Comparison of ENCODE assay signal across 7 mouse cellular contexts in the genomic region with DNA sequence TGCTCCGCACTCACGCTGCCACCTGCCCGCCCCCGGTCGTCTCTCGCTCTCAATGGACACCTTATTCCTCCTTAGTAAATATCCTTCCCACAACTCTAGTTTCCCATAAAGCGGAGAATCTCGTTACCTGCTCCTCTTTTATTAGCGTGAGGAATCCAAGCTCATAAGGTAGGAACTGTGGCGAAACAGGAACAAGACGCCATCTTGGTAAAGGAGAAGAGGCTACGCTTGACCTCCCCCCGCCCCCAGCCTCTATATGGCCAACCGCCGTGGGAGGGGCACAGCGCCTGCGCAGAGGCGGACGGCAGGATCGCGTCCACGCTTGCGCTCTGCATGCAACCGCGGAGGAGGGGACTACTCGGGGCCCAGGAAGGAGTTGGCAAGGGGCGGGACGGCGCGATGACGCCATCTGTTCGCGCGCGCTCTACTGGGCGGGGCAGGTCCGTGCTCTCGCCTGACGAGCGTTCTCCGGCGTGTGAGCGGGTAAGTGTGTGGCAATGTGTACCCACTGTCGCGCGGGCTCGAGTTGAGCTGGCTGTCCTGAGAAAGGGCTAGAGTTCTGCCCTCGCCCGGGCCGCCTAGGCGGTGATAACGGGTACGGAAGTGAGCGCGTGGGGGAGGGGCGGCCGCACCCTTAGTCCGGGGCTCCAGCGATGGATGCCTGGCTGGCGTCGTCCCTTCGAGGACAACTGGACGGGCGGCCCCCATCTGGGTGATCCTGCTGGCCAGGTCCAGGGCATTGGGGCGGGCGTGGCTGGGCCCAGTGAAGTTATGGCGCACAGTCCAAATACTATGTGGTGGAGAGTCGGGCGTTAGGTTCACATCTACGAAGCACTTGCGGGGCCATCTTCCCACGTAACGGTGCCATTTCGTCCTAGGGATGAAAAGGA. TPM values are rescaled to one million over a fixed set of nuclear protein-coding genes. Genes with fewer than 3 reads are reported as not detected.
DNase-seq lines count a peak whose midpoint lies in the region; ATAC-seq and TF ChIP-seq lines count a peak whose summit lies in the region.

A gene (minus strand): TSS at position 230 of the 890 bp plus-strand sequence.

- peak within 1 kb of the TSS; percentile 95 for H3K27ac ChIP-seq in embryonic facial prominence, embryonic 10.5 days (replicated peaks)
- peak within 1 kb of the TSS; percentile 95 for H3K27ac ChIP-seq in intestine, postnatal 0 days (ENCODE audit: low read depth, low read length)
- H3K27ac ChIP-seq in midbrain, embryonic 12.5 days (replicated peaks), result peak within 1 kb of the TSS; percentile 88
- peak within 1 kb of the TSS; percentile 97 for H3K27ac ChIP-seq in small intestine, adult 2 months (ENCODE audit: insufficient read depth, low read depth, low read length)

- peaks cover 16% of the 10 kb centered on the region for H3K4me1 ChIP-seq in embryonic facial prominence, embryonic 10.5 days
- 0 out of 2 replicates have a peak, but pooled peaks cover 10% of the 10 kb centered on the region for H3K4me1 ChIP-seq in intestine, postnatal 0 days (replicated peaks; ENCODE audit: control insufficient read depth, insufficient read depth, low read length)
- peaks cover 9% of the 10 kb centered on the region for H3K4me1 ChIP-seq in midbrain, embryonic 12.5 days
- H3K4me1 ChIP-seq in small intestine, adult 2 months (ENCODE audit: control insufficient read depth, insufficient read depth, insufficient read length, low read length), result no peaks in the 10 kb centered on the region

- peaks cover 3% of the 10 kb centered on the region; the same call in 1 of the 2 replicates for H3K36me3 ChIP-seq in embryonic facial prominence, embryonic 10.5 days (replicated peaks)
- no peaks in the 10 kb centered on the region for H3K36me3 ChIP-seq in intestine, postnatal 0 days (ENCODE audit: control insufficient read depth, insufficient read depth)
- no peaks in the 10 kb centered on the region for H3K36me3 ChIP-seq in midbrain, embryonic 12.5 days
- peaks cover 3% of the 10 kb centered on the region; the same call in 1 of the 2 replicates for H3K36me3 ChIP-seq in small intestine, adult 2 months (ENCODE audit: control insufficient read depth, insufficient read depth, low read length)

- no peaks in the 10 kb centered on the region for H3K27me3 ChIP-seq in embryonic facial prominence, embryonic 10.5 days (replicated peaks; ENCODE audit: low read depth, poor library complexity, severe bottlenecking)
- no peaks in the 10 kb centered on the region for H3K27me3 ChIP-seq in intestine, postnatal 0 days (replicated peaks; ENCODE audit: control insufficient read depth, insufficient read depth, low read length)
- H3K27me3 ChIP-seq in midbrain, embryonic 12.5 days, result no peaks in the 10 kb centered on the region
- no peaks in the 10 kb centered on the region for H3K27me3 ChIP-seq in small intestine, adult 2 months (ENCODE audit: control insufficient read depth, insufficient read depth, low read length)

- no peak for TF ChIP-seq CTCF in intestine, postnatal 0 days (IDR thresholded peaks at IDR 0.05; ENCODE audit: low read depth)
- 0 out of 2 replicates have a peak, but pooled peaks have one; percentile 2 for TF ChIP-seq CTCF in small intestine, adult 2 months (IDR thresholded peaks at IDR 0.05; ENCODE audit: extremely low read depth, insufficient read length, insufficient replicate concordance, low read depth, low read length)

- H3K9me3 ChIP-seq in embryonic facial prominence, embryonic 10.5 days, result no peaks in the 10 kb centered on the region
- H3K9me3 ChIP-seq in intestine, postnatal 0 days (ENCODE audit: control insufficient read depth), result no peaks in the 10 kb centered on the region
- no peaks in the 10 kb centered on the region for H3K9me3 ChIP-seq in midbrain, embryonic 12.5 days

- peak within 1 kb of the TSS; percentile 88 for H3K9ac ChIP-seq in intestine, postnatal 0 days (ENCODE audit: low read depth, low read length)
- peak within 1 kb of the TSS; percentile 75 for H3K9ac ChIP-seq in midbrain, embryonic 12.5 days (replicated peaks)

- TF ChIP-seq POLR2A in small intestine, adult 2 months (IDR thresholded peaks at IDR 0.05; ENCODE audit: low read depth, low read length), result peak; percentile 64

- H3K4me3 ChIP-seq in embryonic facial prominence, embryonic 10.5 days, result peak within 1 kb of the TSS; percentile 82
- H3K4me3 ChIP-seq in intestine, postnatal 0 days (ENCODE audit: low read depth, low read length), result peak within 1 kb of the TSS; percentile 95
- H3K4me3 ChIP-seq in midbrain, embryonic 12.5 days, result peak within 1 kb of the TSS; percentile 83
- H3K4me3 ChIP-seq in small intestine, adult 2 months (ENCODE audit: low read depth, low read length), result peak within 1 kb of the TSS; percentile 89

- intact Hi-C loops in left cerebral cortex, postnatal 4 days (cut with DNase I), result no loop called here

- WGBS in embryonic facial prominence, embryonic 10.5 days, result under 1% methylated on average over 74 of the region's 74 CpGs
- WGBS in intestine, postnatal 0 days, result under 1% methylated on average over 72 of the region's 74 CpGs
- under 1% methylated on average over 74 of the region's 74 CpGs for WGBS in midbrain, embryonic 12.5 days
- under 1% methylated on average over 74 of the region's 74 CpGs for WGBS in small intestine, adult 2 months

- peak; percentile 100 for DNase-seq in adrenal gland, postnatal 10 days
- peak; percentile 100 for DNase-seq in embryonic facial prominence, embryonic 10.5 days (ENCODE audit: low spot score)
- peak; percentile 68 for DNase-seq in gonadal fat pad, adult 2 months (ENCODE audit: low read depth)
- peak; percentile 100 for DNase-seq in left cerebral cortex, postnatal 4 days

- peak; percentile 94 for ATAC-seq in intestine, postnatal 0 days
- ATAC-seq in midbrain, embryonic 12.5 days (ENCODE audit: low FRiP score, low read depth), result peak; percentile 94

- peak within 1 kb of the TSS; percentile 70 for H3K4me2 ChIP-seq in intestine, postnatal 0 days (replicated peaks; ENCODE audit: low read depth)
- peak within 1 kb of the TSS; percentile 84 for H3K4me2 ChIP-seq in midbrain, embryonic 12.5 days (replicated peaks)

RNA-seq across cellular contexts. Expression of the gene that starts here (rescaled TPM):
- total RNA-seq in adrenal gland, postnatal 10 days (2021), result 100 to 1,000 TPM; 310 to 325 TPM
- polyA plus RNA-seq in embryonic facial prominence, embryonic 10.5 days (2016; fragmentation: Nextera tagmentation; extraction: Ambion mirVana), result 124 and 126 TPM in 2 replicates
- polyA plus RNA-seq in gonadal fat pad, adult 2 months (2012; rRNA removed), result 134 and 136 TPM in 2 replicates
- 170 and 175 TPM in 2 replicates for polyA plus RNA-seq in intestine, postnatal 0 days (2015; fragmentation: Nextera tagmentation; extraction: Ambion mirVana)
- total RNA-seq in left cerebral cortex, postnatal 4 days (2021), result 100 to 1,000 TPM; 123 to 124 TPM
- 96.3 and 104 TPM in 2 replicates for polyA plus RNA-seq in midbrain, embryonic 12.5 days (2016; fragmentation: Nextera tagmentation; extraction: Ambion mirVana)
- 29.9 and 54.9 TPM in 2 replicates for polyA plus RNA-seq in small intestine, adult 2 months (2012; rRNA removed)

Comparison
In these comparisons a context has a peak if more than half of its experiments do, and no peak if none do; other contexts are left out.
1. Peak in every context shown above with its lines: DNase-seq, ATAC-seq, H3K4me3 ChIP-seq and H3K27ac ChIP-seq.